Mouse (Mus musculus): Measurements from ENCODE around the gene Spon1.

Gene Spon1

GRCm38 (mm10) chr7:113986406-113987134 is 220.8 kb downstream of the Spon1 start:
- DNase-seq (ENCODE audit: inconsistent age in 2 of 2, low spot score in 1 of 2): peak in 1 of 2 experiments; percentile 44

- no peak for DNase-seq (ENCODE audit: inconsistent age in 2 of 2, low spot score in 1 of 2)
Measured at GRCm38 (mm10) chr7:113988156-113988555, 222.4 kb downstream of the Spon1 start.

- DNase-seq (ENCODE audit: inconsistent age in 2 of 2, low spot score in 1 of 2): no peak
Measured at GRCm38 (mm10) chr7:113997675-113998354, 232.0 kb downstream of the Spon1 start.

GRCm38 (mm10) chr7:114004171-114004570 is 238.4 kb downstream of the Spon1 start:
- no peak for DNase-seq (ENCODE audit: inconsistent age in 2 of 2, low spot score in 1 of 2)

- no peak for DNase-seq (ENCODE audit: inconsistent age in 2 of 2, low spot score in 1 of 2)
Measured at GRCm38 (mm10) chr7:114005499-114005898, 239.7 kb downstream of the Spon1 start.

GRCm38 (mm10) chr7:114006456-114006855 is 240.7 kb downstream of the Spon1 start:
- DNase-seq (ENCODE audit: inconsistent age in 2 of 2, low spot score in 1 of 2): peak in 1 of 2 experiments; percentile 28

- DNase-seq (ENCODE audit: inconsistent age in 2 of 2, low spot score in 1 of 2): peak; percentile 19 to 73
Measured at GRCm38 (mm10) chr7:114007565-114007964, 241.8 kb downstream of the Spon1 start.

- no peak for DNase-seq (ENCODE audit: inconsistent age in 2 of 2, low spot score in 1 of 2)
Measured at GRCm38 (mm10) chr7:114011726-114012443, 246.1 kb downstream of the Spon1 start.

- DNase-seq (ENCODE audit: inconsistent age in 2 of 2, low spot score in 1 of 2): peak in 1 of 2 experiments; percentile 36
Measured at GRCm38 (mm10) chr7:114016001-114016949, 250.5 kb downstream of the Spon1 start.

GRCm38 (mm10) chr7:114018861-114019260 is 253.1 kb downstream of the Spon1 start:
- peak in 1 of 2 experiments; percentile 58 for DNase-seq (ENCODE audit: inconsistent age in 2 of 2, low spot score in 1 of 2)

GRCm38 (mm10) chr7:114020057-114020703 is 254.4 kb downstream of the Spon1 start:
- DNase-seq (ENCODE audit: inconsistent age in 2 of 2, low spot score in 1 of 2): no peak

GRCm38 (mm10) chr7:114020704-114021093 is 254.9 kb downstream of the Spon1 start:
- peak; percentile 72 to 95 for DNase-seq (ENCODE audit: inconsistent age in 2 of 2, low spot score in 1 of 2)

GRCm38 (mm10) chr7:114026923-114027322 is 261.1 kb downstream of the Spon1 start:
- no peak for DNase-seq (ENCODE audit: inconsistent age in 2 of 2, low spot score in 1 of 2)

- DNase-seq (ENCODE audit: inconsistent age in 2 of 2, low spot score in 1 of 2): no peak
Measured at GRCm38 (mm10) chr7:114027406-114027805, 261.6 kb downstream of the Spon1 start.

GRCm38 (mm10) chr7:114028828-114029227 is 263.0 kb downstream of the Spon1 start:
- DNase-seq (ENCODE audit: inconsistent age in 2 of 2, low spot score in 1 of 2): no peak

GRCm38 (mm10) chr7:114029596-114029995 is 263.8 kb downstream of the Spon1 start:
- peak; percentile 89 to 94 for DNase-seq (ENCODE audit: inconsistent age in 2 of 2, low spot score in 1 of 2)

GRCm38 (mm10) chr7:114037237-114037636 is 271.4 kb downstream of the Spon1 start:
- no peak for DNase-seq (ENCODE audit: inconsistent age in 2 of 2, low spot score in 1 of 2)

- DNase-seq (ENCODE audit: inconsistent age in 2 of 2, low spot score in 1 of 2): no peak
Measured at GRCm38 (mm10) chr7:114041349-114041748, 275.6 kb downstream of the Spon1 start.

GRCm38 (mm10) chr7:114042973-114043928 is 277.5 kb downstream of the Spon1 start:
- no peak for DNase-seq (ENCODE audit: inconsistent age in 2 of 2, low spot score in 1 of 2)
